Mouse (Mus musculus): ENCODE data around the gene Col25a1. TPM values are rescaled to one million over a fixed set of nuclear protein-coding genes. Genes with fewer than 3 reads are reported as not detected.
A peak's percentile ranks its signal among the peaks of the same experiment; 100 is the strongest.

Col25a1 gene
- polyA plus RNA-seq, 1 experiment from 2014 or later: 3.0 TPM

DNA sequence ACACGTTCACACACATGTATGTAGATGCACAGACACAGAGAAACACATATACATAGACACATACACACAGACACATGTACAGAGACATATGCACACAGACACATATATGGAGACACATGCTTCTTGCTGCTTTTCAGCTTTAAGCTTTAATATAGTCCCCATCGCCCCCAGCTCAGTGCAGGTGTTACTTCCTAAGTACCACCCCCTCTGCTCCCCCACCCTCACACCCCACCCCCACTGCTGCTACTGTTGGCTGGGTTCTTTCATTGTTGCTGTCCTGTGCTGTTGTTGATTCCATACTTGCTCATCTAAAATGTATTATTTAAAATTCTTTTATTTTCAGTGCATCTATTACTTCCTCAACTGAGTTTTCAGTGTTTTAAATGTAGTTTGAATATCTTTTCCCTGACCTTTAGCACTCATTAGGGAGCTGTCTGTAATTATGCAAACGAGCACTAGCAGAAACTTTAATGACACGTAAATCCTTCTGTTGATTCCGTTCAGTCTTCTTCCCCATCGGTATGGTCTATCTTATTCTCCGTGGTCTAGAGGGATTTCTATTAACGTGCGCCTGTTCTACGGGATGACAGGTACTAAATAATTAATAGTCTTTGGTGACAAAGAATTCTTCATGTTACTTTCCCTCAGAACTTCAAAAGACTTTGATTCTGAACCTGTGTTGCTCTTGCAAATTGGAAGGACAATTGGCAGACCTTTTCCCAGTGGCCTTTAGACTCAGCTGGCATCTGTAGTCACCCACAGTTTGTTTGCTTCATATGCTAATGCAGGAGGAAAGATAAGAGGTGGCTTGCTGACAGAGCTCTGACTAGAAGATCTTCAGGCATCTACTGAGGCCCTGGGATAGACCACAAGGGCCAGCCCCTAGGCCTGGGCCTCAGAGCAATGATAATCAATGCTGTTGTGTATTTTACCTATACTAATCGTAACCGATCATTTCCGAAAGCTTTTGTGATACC, 196.0 kb downstream of the Col25a1 start:
- no peak overlapping the region for H3K4me3 ChIP-seq (ENCODE audit: low read depth, low read length)
- no peak overlapping the region for H3K9ac ChIP-seq (ENCODE audit: low read depth, low read length)
- no peak overlapping the region for H3K4me2 ChIP-seq
- no peak overlapping the region for H3K27ac ChIP-seq (ENCODE audit: low read depth, low read length)
- H3K27me3 ChIP-seq (ENCODE audit: control insufficient read depth, insufficient read depth, low read length): no peaks in the 10 kb centered on the region
- H3K9me3 ChIP-seq (replicated peaks; ENCODE audit: control insufficient read depth, low read length): no peaks in the 10 kb centered on the region
- 56% methylated on average over 13 of the region's 13 CpGs for WGBS (ENCODE audit: insufficient replicate concordance)
- no peaks in the 10 kb centered on the region for H3K4me1 ChIP-seq (ENCODE audit: control insufficient read depth, insufficient read depth, low read length)
- ATAC-seq (replicated peaks; ENCODE audit: insufficient number of reproducible peaks, low FRiP score, low TSS enrichment): no peak
- H3K36me3 ChIP-seq (ENCODE audit: control insufficient read depth, insufficient read depth, low read length): no peaks in the 10 kb centered on the region

DNA sequence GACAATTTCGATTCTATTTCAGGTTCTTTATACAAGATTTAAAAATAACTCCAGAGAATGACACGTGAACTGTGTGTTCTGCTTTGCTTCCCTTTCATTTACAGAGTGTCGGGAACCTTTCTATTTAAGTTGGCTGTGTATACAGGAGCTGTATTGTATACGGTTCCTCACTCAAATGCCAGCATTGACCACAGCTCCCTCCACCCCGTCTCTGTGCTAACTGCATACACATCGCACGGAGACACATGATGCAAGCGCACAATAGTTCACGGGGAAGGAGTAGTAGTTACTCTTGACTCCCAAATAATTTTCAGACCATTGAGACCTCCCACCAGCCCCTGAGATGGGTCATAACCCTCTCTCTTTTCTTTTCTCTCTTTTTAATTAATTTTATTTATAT, 197.6 kb downstream of the Col25a1 start:
- ATAC-seq (replicated peaks; ENCODE audit: insufficient number of reproducible peaks, low FRiP score, low TSS enrichment): no peak
- H3K4me2 ChIP-seq: no peak overlapping the region

DNA sequence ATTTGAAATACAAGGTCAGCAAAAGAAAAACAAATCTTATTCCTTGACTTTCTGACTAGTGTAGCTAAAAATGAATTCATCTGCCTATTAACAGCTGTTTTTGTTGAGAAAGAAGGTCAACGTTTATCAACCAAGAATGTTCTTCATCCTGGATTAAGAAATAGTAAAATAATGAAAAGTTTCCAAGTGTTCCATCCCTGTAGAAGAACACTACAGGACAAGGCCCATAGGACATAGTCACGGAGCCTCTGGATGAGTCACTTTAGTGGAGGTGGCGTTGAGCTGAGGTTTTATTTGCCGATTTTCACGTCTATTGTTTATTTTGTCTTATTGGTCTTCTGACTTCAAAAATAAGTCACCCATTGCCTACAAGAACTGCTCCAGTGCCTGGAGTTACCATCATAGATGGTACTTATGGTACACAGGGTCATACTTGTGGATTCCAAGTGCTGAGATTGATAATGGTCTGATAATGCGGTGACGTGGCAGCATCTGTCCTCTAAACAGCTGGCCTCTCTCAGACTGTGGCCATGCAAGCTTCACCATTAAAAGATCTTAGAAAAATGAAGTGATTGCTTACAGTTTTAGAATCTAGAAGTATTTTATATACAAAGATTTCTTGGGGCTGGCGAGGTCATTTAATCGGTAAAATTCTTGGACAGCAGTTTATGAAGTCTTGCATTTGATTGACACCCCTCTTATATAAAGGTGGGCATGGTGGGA, 198.7 kb downstream of the Col25a1 start:
- no peak overlapping the region for H3K9ac ChIP-seq (ENCODE audit: low read depth, low read length)
- no peaks in the 10 kb centered on the region for H3K4me1 ChIP-seq (ENCODE audit: control insufficient read depth, insufficient read depth, low read length)
- ATAC-seq (replicated peaks; ENCODE audit: insufficient number of reproducible peaks, low FRiP score, low TSS enrichment): no peak
- H3K4me2 ChIP-seq: no peak overlapping the region
- 83% methylated on average over 9 of the region's 9 CpGs for WGBS (ENCODE audit: insufficient replicate concordance)
- H3K9me3 ChIP-seq (replicated peaks; ENCODE audit: control insufficient read depth, low read length): no peaks in the 10 kb centered on the region
- no peaks in the 10 kb centered on the region for H3K27me3 ChIP-seq (ENCODE audit: control insufficient read depth, insufficient read depth, low read length)
- no peaks in the 10 kb centered on the region for H3K36me3 ChIP-seq (ENCODE audit: control insufficient read depth, insufficient read depth, low read length)
- H3K4me3 ChIP-seq (ENCODE audit: low read depth, low read length): no peak overlapping the region
- no peak overlapping the region for H3K27ac ChIP-seq (ENCODE audit: low read depth, low read length)

More for the DNA sequence above, 197.6 kb downstream of the Col25a1 start:
- Histone ChIP-seq H3K27ac (ENCODE audit: low read depth, low read length) (no peak overlapping the region), H3K4me1 (ENCODE audit: control insufficient read depth, insufficient read depth, low read length) (no peaks in the 10 kb centered on the region), H3K27me3 (ENCODE audit: control insufficient read depth, insufficient read depth, low read length) (no peaks in the 10 kb centered on the region), H3K4me3 (ENCODE audit: low read depth, low read length) (no peak overlapping the region), H3K36me3 (ENCODE audit: control insufficient read depth, insufficient read depth, low read length) (no peaks in the 10 kb centered on the region), H3K9me3 (replicated peaks; ENCODE audit: control insufficient read depth, low read length) (no peaks in the 10 kb centered on the region), H3K9ac (ENCODE audit: low read depth, low read length) (no peak overlapping the region)
- 85% methylated on average over 9 of the region's 9 CpGs for WGBS (ENCODE audit: insufficient replicate concordance)

DNA sequence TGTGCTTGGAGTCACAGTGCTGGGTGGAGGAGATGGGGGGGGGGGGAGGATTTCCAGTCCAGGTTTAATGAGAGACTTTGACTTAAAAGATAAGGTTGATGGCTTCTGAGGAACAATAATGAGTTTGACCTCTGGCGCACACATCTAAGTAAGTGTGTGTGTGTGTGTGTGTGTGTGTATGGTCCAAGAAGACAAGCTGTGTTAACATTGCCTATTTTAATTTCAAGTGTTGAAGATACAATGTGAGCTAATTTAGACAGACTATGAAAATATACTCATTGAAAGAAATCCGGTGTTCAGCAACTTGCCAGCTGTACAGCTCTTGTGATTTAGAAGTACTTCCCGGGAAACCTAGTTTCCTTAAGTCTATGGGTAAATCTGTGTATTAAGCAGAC, 199.3 kb downstream of the Col25a1 start:
- no peak for ATAC-seq (replicated peaks; ENCODE audit: insufficient number of reproducible peaks, low FRiP score, low TSS enrichment)
- no peak overlapping the region for H3K4me3 ChIP-seq (ENCODE audit: low read depth, low read length)
- no peaks in the 10 kb centered on the region for H3K9me3 ChIP-seq (replicated peaks; ENCODE audit: control insufficient read depth, low read length)
- no peak overlapping the region for H3K4me2 ChIP-seq
- H3K27ac ChIP-seq (ENCODE audit: low read depth, low read length): no peak overlapping the region
- H3K4me1 ChIP-seq (ENCODE audit: control insufficient read depth, insufficient read depth, low read length): no peaks in the 10 kb centered on the region
- 84% methylated on average over 3 of the region's 3 CpGs for WGBS (ENCODE audit: insufficient replicate concordance)
- no peaks in the 10 kb centered on the region for H3K36me3 ChIP-seq (ENCODE audit: control insufficient read depth, insufficient read depth, low read length)
- H3K9ac ChIP-seq (ENCODE audit: low read depth, low read length): no peak overlapping the region
- no peaks in the 10 kb centered on the region for H3K27me3 ChIP-seq (ENCODE audit: control insufficient read depth, insufficient read depth, low read length)

DNA sequence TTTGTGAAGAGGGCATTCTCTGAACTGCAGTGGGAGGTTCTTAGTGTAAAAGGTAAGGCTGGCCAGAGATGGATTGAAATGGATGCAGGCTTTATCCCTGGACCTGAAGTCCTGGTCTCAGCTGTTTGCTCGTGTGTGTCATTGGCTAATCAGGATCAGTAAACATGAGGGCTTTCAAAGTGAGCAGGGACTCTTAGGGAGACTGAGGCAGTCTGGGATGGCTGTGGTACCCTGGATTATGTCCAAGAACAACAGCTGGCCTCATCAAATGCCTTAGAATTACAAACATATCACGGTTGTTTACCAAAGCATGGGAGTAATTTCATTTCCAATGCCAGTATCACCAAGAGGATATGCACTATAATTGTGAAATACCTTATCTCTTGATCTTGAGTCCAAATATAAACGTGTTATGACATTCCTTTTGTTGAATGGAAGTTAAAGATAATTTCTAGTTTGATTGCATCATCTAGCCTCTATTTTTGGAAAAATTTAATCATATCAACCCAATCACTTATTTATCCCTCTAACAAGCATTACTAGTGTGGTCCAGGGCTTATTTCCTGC, 201.1 kb downstream of the Col25a1 start:
- Histone ChIP-seq H3K27me3 (ENCODE audit: control insufficient read depth, insufficient read depth, low read length) (no peaks in the 10 kb centered on the region), H3K4me1 (ENCODE audit: control insufficient read depth, insufficient read depth, low read length) (no peaks in the 10 kb centered on the region), H3K27ac (ENCODE audit: low read depth, low read length) (no peak overlapping the region), H3K36me3 (ENCODE audit: control insufficient read depth, insufficient read depth, low read length) (no peaks in the 10 kb centered on the region), H3K9me3 (replicated peaks; ENCODE audit: control insufficient read depth, low read length) (no peaks in the 10 kb centered on the region), H3K9ac (ENCODE audit: low read depth, low read length) (no peak overlapping the region), H3K4me3 (ENCODE audit: low read depth, low read length) (no peak overlapping the region), H3K4me2 (no peak overlapping the region)
- WGBS (ENCODE audit: insufficient replicate concordance): 54% methylated on average over 3 of the region's 3 CpGs
- no peak for ATAC-seq (replicated peaks; ENCODE audit: insufficient number of reproducible peaks, low FRiP score, low TSS enrichment)

DNA sequence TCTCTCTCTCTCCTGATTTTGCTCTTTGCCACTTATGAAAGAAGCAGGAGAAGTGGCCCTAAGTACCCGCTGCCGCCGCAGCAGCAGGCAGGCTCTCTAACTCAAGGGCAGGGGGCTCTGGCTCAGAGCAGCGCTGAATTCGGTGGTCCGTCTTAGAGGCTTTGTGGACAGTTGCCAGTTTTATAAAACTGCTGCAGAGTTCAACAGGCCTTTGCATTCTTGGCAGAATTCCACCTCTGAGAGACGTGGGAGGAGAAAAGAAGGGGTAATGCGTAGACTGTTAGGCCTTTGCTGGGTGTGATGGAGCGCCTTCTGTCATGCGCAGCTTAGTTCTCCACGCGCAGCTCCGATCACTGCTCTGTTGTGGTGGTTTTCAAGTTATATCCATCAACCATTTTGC, 206.6 kb downstream of the Col25a1 start:
- H3K4me1 ChIP-seq (ENCODE audit: control insufficient read depth, insufficient read depth, low read length): peaks cover 3% of the 10 kb centered on the region; the same call in 1 of the 2 replicates
- peak; percentile 65 for ATAC-seq (replicated peaks; ENCODE audit: insufficient number of reproducible peaks, low FRiP score, low TSS enrichment)
- no peak overlapping the region for H3K9ac ChIP-seq (ENCODE audit: low read depth, low read length)
- no peak overlapping the region; the same call in 1 of the 2 replicates for H3K4me3 ChIP-seq (ENCODE audit: low read depth, low read length)
- WGBS (ENCODE audit: insufficient replicate concordance): 28% methylated on average over 13 of the region's 13 CpGs
- H3K27me3 ChIP-seq (ENCODE audit: control insufficient read depth, insufficient read depth, low read length): no peaks in the 10 kb centered on the region
- no peaks in the 10 kb centered on the region for H3K36me3 ChIP-seq (ENCODE audit: control insufficient read depth, insufficient read depth, low read length)
- H3K27ac ChIP-seq (ENCODE audit: low read depth, low read length): peak overlapping the region; percentile 55; the same call in 1 of the 2 replicates
- peak overlapping the region; percentile 52 for H3K4me2 ChIP-seq
- H3K9me3 ChIP-seq (replicated peaks; ENCODE audit: control insufficient read depth, low read length): no peaks in the 10 kb centered on the region

DNA sequence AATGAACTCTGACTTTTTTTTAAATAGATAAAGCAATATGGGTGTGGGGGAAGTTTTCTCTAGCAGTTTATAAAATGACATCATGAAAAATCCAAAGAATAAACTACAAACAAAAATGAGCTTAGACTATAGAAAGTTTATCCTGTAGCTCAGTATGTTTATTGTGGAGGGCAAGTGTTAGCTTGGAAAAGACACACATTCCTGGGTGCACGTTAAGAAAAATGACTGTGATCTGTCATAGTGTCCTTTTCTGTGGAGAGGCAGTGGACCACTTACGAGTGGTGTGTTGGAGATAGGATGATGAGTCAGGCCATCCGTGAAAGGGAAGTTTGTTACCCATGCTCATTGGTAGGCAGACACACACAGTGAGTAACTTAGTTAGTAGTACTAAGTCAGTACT, 207.1 kb downstream of the Col25a1 start:
- no peaks in the 10 kb centered on the region for H3K27me3 ChIP-seq (ENCODE audit: control insufficient read depth, insufficient read depth, low read length)
- WGBS (ENCODE audit: insufficient replicate concordance): 43% methylated on average over 3 of the region's 3 CpGs
- no peak overlapping the region for H3K9ac ChIP-seq (ENCODE audit: low read depth, low read length)
- H3K27ac ChIP-seq (ENCODE audit: low read depth, low read length): no peak overlapping the region
- no peaks in the 10 kb centered on the region for H3K9me3 ChIP-seq (replicated peaks; ENCODE audit: control insufficient read depth, low read length)
- no peak overlapping the region for H3K4me3 ChIP-seq (ENCODE audit: low read depth, low read length)
- H3K36me3 ChIP-seq (ENCODE audit: control insufficient read depth, insufficient read depth, low read length): no peaks in the 10 kb centered on the region
- no peak overlapping the region for H3K4me2 ChIP-seq
- ATAC-seq (replicated peaks; ENCODE audit: insufficient number of reproducible peaks, low FRiP score, low TSS enrichment): no peak
- peaks cover 3% of the 10 kb centered on the region; the same call in 1 of the 2 replicates for H3K4me1 ChIP-seq (ENCODE audit: control insufficient read depth, insufficient read depth, low read length)

DNA sequence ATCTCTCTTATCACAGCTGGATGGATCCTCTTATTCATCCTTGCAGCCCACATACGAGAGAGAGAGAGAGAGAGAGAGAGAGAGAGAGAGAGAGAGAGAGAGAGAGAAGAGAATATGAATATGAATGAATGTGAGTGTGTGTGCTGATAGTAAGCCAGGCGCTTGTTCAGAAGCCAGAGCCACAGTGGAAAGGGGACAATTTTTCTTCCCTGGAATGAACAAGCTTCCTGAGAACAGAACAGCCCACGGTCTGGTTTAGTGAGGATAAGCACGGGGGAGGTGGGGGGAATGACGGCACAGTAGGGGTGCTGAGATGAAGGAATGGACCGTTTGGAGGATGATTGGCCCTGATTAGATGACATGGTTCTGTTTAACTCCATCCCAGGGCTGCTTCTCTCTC, 218.9 kb downstream of the Col25a1 start:
- H3K4me1 ChIP-seq (ENCODE audit: control insufficient read depth, insufficient read depth, low read length): peaks cover 7% of the 10 kb centered on the region; the same call in 1 of the 2 replicates
- WGBS (ENCODE audit: insufficient replicate concordance): 50% methylated on average over 6 of the region's 6 CpGs
- ATAC-seq (replicated peaks; ENCODE audit: insufficient number of reproducible peaks, low FRiP score, low TSS enrichment): no peak
- no peaks in the 10 kb centered on the region for H3K27me3 ChIP-seq (ENCODE audit: control insufficient read depth, insufficient read depth, low read length)
- no peak overlapping the region for H3K27ac ChIP-seq (ENCODE audit: low read depth, low read length)
- H3K9ac ChIP-seq (ENCODE audit: low read depth, low read length): no peak overlapping the region
- no peaks in the 10 kb centered on the region for H3K9me3 ChIP-seq (replicated peaks; ENCODE audit: control insufficient read depth, low read length)
- H3K4me3 ChIP-seq (ENCODE audit: low read depth, low read length): no peak overlapping the region
- no peak overlapping the region for H3K4me2 ChIP-seq
- no peaks in the 10 kb centered on the region for H3K36me3 ChIP-seq (ENCODE audit: control insufficient read depth, insufficient read depth, low read length)
